In genomic region chr17:49902613-49903012, GRCm38 (mm10) we compare ENCODE assay signal across 23 mouse cellular contexts.
DNase-seq lines count a peak whose midpoint lies in the region; ATAC-seq and TF ChIP-seq lines count a peak whose summit lies in the region.
"Had no signal": no experiment of that assay in that cellular context is flagged by ENCODE, and none has a peak within 500 bp of the region (broad histone marks: within the 10 kb centered on the region; RNA-seq: fewer than 3 reads in every experiment).

No protein-coding gene starts in this region.

- no peak overlapping the region for H3K4me3 ChIP-seq in CH12.LX (replicated peaks in 1 of 3; ENCODE audit: low read depth in 2 of 3, low read length in 2 of 3, poor library complexity in 1 of 3)
- no peak overlapping the region for H3K4me3 ChIP-seq in ES-E14 (ENCODE audit: insufficient read depth in 1 of 2, low read depth in 1 of 2, low read length in 2 of 2, poor library complexity in 1 of 2, severe bottlenecking in 1 of 2)
- H3K4me3 ChIP-seq in MEL (ENCODE audit: control insufficient read depth in 1 of 2, insufficient read depth in 1 of 2, low read depth in 2 of 2, low read length in 2 of 2) = no peak overlapping the region
- no peak overlapping the region for H3K4me3 ChIP-seq in liver, embryonic 11.5 days (ENCODE audit: low read depth, low read length)

- H3K9me3 ChIP-seq in CH12.LX (replicated peaks; ENCODE audit: low read length) = no peaks in the 10 kb centered on the region
- H3K9me3 ChIP-seq in ES-E14 (ENCODE audit: control insufficient read depth, insufficient read depth, low read depth, low read length) = no peaks in the 10 kb centered on the region
- H3K9me3 ChIP-seq in MEL (replicated peaks; ENCODE audit: insufficient read depth, low read length) = no peaks in the 10 kb centered on the region
- H3K9me3 ChIP-seq in liver, embryonic 11.5 days (ENCODE audit: control insufficient read depth, low read length) = no peaks in the 10 kb centered on the region

- H3K79me2 ChIP-seq in CH12.LX (replicated peaks; ENCODE audit: control insufficient read depth, extremely low read depth, insufficient read depth, poor library complexity, severe bottlenecking) (no peaks in the 10 kb centered on the region), MEL (ENCODE audit: control insufficient read depth, insufficient read depth, low read length, poor library complexity) (no peaks in the 10 kb centered on the region)

- TF ChIP-seq CTCF in CH12.LX (conservative IDR thresholded peaks at IDR 0.05 in 1 of 2, IDR thresholded peaks at IDR 0.05 in 1 of 2; ENCODE audit: low read depth in 2 of 2, low read length in 2 of 2) = no peak
- TF ChIP-seq CTCF in MEL (IDR thresholded peaks at IDR 0.05 in 2 of 3, conservative IDR thresholded peaks at IDR 0.05 in 1 of 3; ENCODE audit: control insufficient read depth in 1 of 3, insufficient read depth in 1 of 3, low read depth in 2 of 3, low read length in 3 of 3, poor library complexity in 1 of 3, severe bottlenecking in 1 of 3) = no peak

- TF ChIP-seq POLR2A in CH12.LX (IDR thresholded peaks at IDR 0.05; ENCODE audit: low read depth, low read length) (no peak), MEL (IDR thresholded peaks at IDR 0.05; ENCODE audit: control insufficient read depth in 1 of 2, insufficient read depth in 1 of 2, low read depth in 1 of 2, low read length in 2 of 2, poor library complexity in 1 of 2) (no peak)

- H3K9ac ChIP-seq in CH12.LX (ENCODE audit: insufficient read depth, low read depth) = no peak overlapping the region
- H3K9ac ChIP-seq in ES-E14 (ENCODE audit: insufficient read depth, low read depth, low read length, poor library complexity, severe bottlenecking) = no peak overlapping the region
- H3K9ac ChIP-seq in MEL (ENCODE audit: control insufficient read depth, low read depth, low read length, poor library complexity, severe bottlenecking) = no peak overlapping the region
- no peak overlapping the region for H3K9ac ChIP-seq in liver, embryonic 11.5 days (ENCODE audit: low read depth, low read length)

- H3K27ac ChIP-seq in CH12.LX (ENCODE audit: insufficient read depth, low read depth) (no peak overlapping the region), ES-E14 (ENCODE audit: insufficient read depth, low read depth, low read length, poor library complexity, severe bottlenecking) (no peak overlapping the region), MEL (ENCODE audit: control insufficient read depth, low read depth, low read length) (no peak overlapping the region)
- no peak overlapping the region for H3K27ac ChIP-seq in liver, embryonic 11.5 days (ENCODE audit: low read depth, low read length)

- dilution Hi-C loops in CH12.LX (cut with MboI; ENCODE audit: extremely low pct_ligation_motif_present, extremely low pct_unique_long_range_greater_than_20kb, low sequenced_read_pairs) = no loop called here

- in situ Hi-C loops in CH12.LX (cut with MboI; ENCODE audit: low pct_ligation_motif_present, low pct_unique_long_range_greater_than_20kb, low sequenced_read_pairs) = no loop called here
- in situ Hi-C loops in ES-E14 (cut with MboI; ENCODE audit: low sequenced_read_pairs in 2 of 2, unreplicated experiment in 2 of 2) = no loop called here

- H3K27me3 ChIP-seq in CH12.LX (replicated peaks) (peaks cover 89% of the 10 kb centered on the region), MEL (ENCODE audit: control insufficient read depth in 1 of 2, insufficient read depth in 2 of 2, low read length in 2 of 2) (no peaks in the 10 kb centered on the region; a peak in 1 of 4 replicates)
- H3K27me3 ChIP-seq in liver, embryonic 11.5 days (replicated peaks; ENCODE audit: control insufficient read depth, insufficient read depth, low read length) = peaks cover 10% of the 10 kb centered on the region
- H3K27me3 ChIP-seq: Patski had no signal

- DNase-seq in CH12.LX (ENCODE audit: extremely low read depth) (no peak), ES-E14 (ENCODE audit: low read depth, low spot score) (no peak), MEL (ENCODE audit: low read depth, low spot score) (no peak)
- DNase-seq in left cerebral cortex, adult 8-10 months (ENCODE audit: low spot score in 2 of 2) = no peak
- no peak for DNase-seq in liver, embryonic 11.5 days (ENCODE audit: low spot score)
- no peak for DNase-seq in thymus, postnatal 14 days
- DNase-seq: adrenal gland, adult 2 months; adrenal gland, adult 8-10 months; adrenal gland, postnatal 10 days; adrenal gland, postnatal 14 days; adrenal gland, postnatal 25 days; adrenal gland, postnatal 36 days; B cell, adult 2 months; cerebellum, adult 11 months; cerebellum, adult 11-12 months; cerebellum, adult 18-20 months; cerebellum, adult 2 months; cerebellum, adult 8-10 months; cerebellum, adult 9-10 months had no signal

- ATAC-seq in liver, embryonic 11.5 days (replicated peaks; ENCODE audit: low FRiP score) = no peak
- ATAC-seq: activated CD4-positive, CD25-positive, alpha-beta regulatory T cell, adult 4 months; CD4-positive, CD25-positive, alpha-beta regulatory T cell, adult 4 months; Patski had no signal

- no peak overlapping the region for H3K4me2 ChIP-seq in CH12.LX (ENCODE audit: insufficient read depth, low read depth, poor library complexity, severe bottlenecking)
- no peak overlapping the region for H3K4me2 ChIP-seq in liver, embryonic 11.5 days

- H3K4me1 ChIP-seq in CH12.LX (ENCODE audit: control insufficient read depth in 1 of 2, insufficient read depth in 2 of 2) = no peaks in the 10 kb centered on the region
- H3K4me1 ChIP-seq in ES-E14 (ENCODE audit: control insufficient read depth in 2 of 2, insufficient read depth in 2 of 2, low read length in 2 of 2, poor library complexity in 1 of 2) = no peaks in the 10 kb centered on the region
- no peaks in the 10 kb centered on the region for H3K4me1 ChIP-seq in MEL (ENCODE audit: control insufficient read depth in 1 of 2, insufficient read depth in 2 of 2, low read length in 2 of 2)
- no peaks in the 10 kb centered on the region for H3K4me1 ChIP-seq in liver, embryonic 11.5 days (replicated peaks; ENCODE audit: control insufficient read depth, insufficient read depth, low read length)

- H3K36me3 ChIP-seq in CH12.LX (replicated peaks in 1 of 2; ENCODE audit: control insufficient read depth in 1 of 2, insufficient read depth in 1 of 2, low read length in 1 of 2) = no peaks in the 10 kb centered on the region
- H3K36me3 ChIP-seq in ES-E14 (ENCODE audit: control insufficient read depth, insufficient read depth, low read length, poor library complexity, severe bottlenecking) = no peaks in the 10 kb centered on the region
- H3K36me3 ChIP-seq in MEL (ENCODE audit: control insufficient read depth in 1 of 2, insufficient read depth in 2 of 2, low read length in 2 of 2) = no peaks in the 10 kb centered on the region
- H3K36me3 ChIP-seq in liver, embryonic 11.5 days (ENCODE audit: control insufficient read depth, insufficient read depth, low read length) = no peaks in the 10 kb centered on the region
- H3K36me3 ChIP-seq: G1E had no signal

- 85% methylated on average over 7 of the region's 7 CpGs for WGBS in liver, embryonic 11.5 days

- no peak for TF ChIP-seq RAD21 in CH12.LX (IDR thresholded peaks at IDR 0.05; ENCODE audit: low read depth, low read length)
- TF ChIP-seq RAD21 in MEL (IDR thresholded peaks at IDR 0.05; ENCODE audit: low read depth, low read length) = no peak

- TF ChIP-seq EP300 in CH12.LX (IDR thresholded peaks at IDR 0.05; ENCODE audit: low read length) (no peak), MEL (IDR thresholded peaks at IDR 0.05; ENCODE audit: low read depth in 1 of 2, low read length in 2 of 2) (no peak)

TF ChIP-seq in CH12.LX, 34 proteins besides CTCF, POLR2A, EP300 and RAD21:
- TF ChIP-seq HCFC1 (IDR thresholded peaks at IDR 0.05; ENCODE audit: low read depth, low read length) (peak; percentile 70), ELF1 (IDR thresholded peaks at IDR 0.05; ENCODE audit: low read depth, low read length) (no peak)

TF ChIP-seq in ES-E14, 5 proteins besides CTCF, POLR2A, EP300 and RAD21:
- TF ChIP-seq ZNF384 (IDR thresholded peaks at IDR 0.05; ENCODE audit: low read depth, low read length) = no peak
- no peak for TF ChIP-seq MAFK (IDR thresholded peaks at IDR 0.05; ENCODE audit: insufficient read depth, low read depth, low read length)
- peak; percentile 76; the same call in 1 of the 2 replicates for TF ChIP-seq HCFC1 (IDR thresholded peaks at IDR 0.05; ENCODE audit: borderline replicate concordance, insufficient read depth, low read length)
- TF ChIP-seq ZC3H11A (IDR thresholded peaks at IDR 0.05; ENCODE audit: borderline replicate concordance, low read depth, low read length) = no peak
- TF ChIP-seq CHD2 (IDR thresholded peaks at IDR 0.05; ENCODE audit: low read depth, low read length) = no peak

TF ChIP-seq in MEL, 35 proteins besides CTCF, POLR2A, EP300 and RAD21:
- peak; percentile 53 for TF ChIP-seq HCFC1 (IDR thresholded peaks at IDR 0.05; ENCODE audit: low read depth, low read length)
- TF ChIP-seq ZKSCAN1 (IDR thresholded peaks at IDR 0.05; ENCODE audit: low read depth, low read length) = no peak

Comparison
In these comparisons a context has a peak if more than half of its experiments do, and no peak if none do; other contexts are left out.
1. Of the 35 proteins assayed by ChIP-seq in both MEL and CH12.LX: peak only in MEL: none; only in CH12.LX: none; in both: HCFC1; in neither: 34.